ENCODE assay signal across 8 mouse cellular contexts in genomic region chr2:120731877-120732530, GRCm38 (mm10).
DNase-seq lines count a peak whose midpoint lies in the region; ATAC-seq and TF ChIP-seq lines count a peak whose summit lies in the region.

No protein-coding gene starts in this region.

- 36% methylated on average over 7 of the region's 7 CpGs for WGBS in kidney, postnatal 0 days
- WGBS in bone marrow, adult 2 months, result 37% methylated on average over 7 of the region's 7 CpGs
- WGBS in hindbrain, embryonic 14.5 days, result 44% methylated on average over 7 of the region's 7 CpGs
- 36% methylated on average over 7 of the region's 7 CpGs for WGBS in midbrain, embryonic 13.5 days

- H3K27ac ChIP-seq in kidney, postnatal 0 days, result peak overlapping the region; percentile 94
- H3K27ac ChIP-seq in bone marrow, adult 2 months (ENCODE audit: control insufficient read depth, insufficient read depth, low read depth, low read length, poor library complexity), result peak overlapping the region; percentile 31; the same call in 1 of the 2 replicates
- peak overlapping the region; percentile 88 for H3K27ac ChIP-seq in hindbrain, embryonic 14.5 days
- peak overlapping the region; percentile 93 for H3K27ac ChIP-seq in midbrain, embryonic 13.5 days

- H3K4me1 ChIP-seq in kidney, postnatal 0 days (replicated peaks; ENCODE audit: insufficient read depth, low read length), result peaks cover 8% of the 10 kb centered on the region
- H3K4me1 ChIP-seq in bone marrow, adult 2 months (ENCODE audit: control insufficient read depth, insufficient read depth, low read length), result no peaks in the 10 kb centered on the region; the same call in 1 of the 2 replicates
- peaks cover 24% of the 10 kb centered on the region for H3K4me1 ChIP-seq in hindbrain, embryonic 14.5 days (replicated peaks; ENCODE audit: control insufficient read depth, insufficient read depth, low read length)
- H3K4me1 ChIP-seq in midbrain, embryonic 13.5 days (replicated peaks), result peaks cover 36% of the 10 kb centered on the region

- DNase-seq in kidney, postnatal 0 days (ENCODE audit: low spot score), result peak; percentile 27
- no peak for DNase-seq in kidney, postnatal 14 days
- no peak for DNase-seq in hindbrain, embryonic 14.5 days (ENCODE audit: low spot score)
- DNase-seq in embryo, embryonic 11 days, result no peak
- DNase-seq in gastrocnemius, adult 18-20 months (ENCODE audit: low spot score), result no peak
- no peak for DNase-seq in cerebellum, adult 9-10 months

- H3K9me3 ChIP-seq in kidney, postnatal 0 days (replicated peaks; ENCODE audit: low read length), result no peaks in the 10 kb centered on the region
- no peaks in the 10 kb centered on the region for H3K9me3 ChIP-seq in hindbrain, embryonic 14.5 days (ENCODE audit: control insufficient read depth, low read length)
- no peaks in the 10 kb centered on the region for H3K9me3 ChIP-seq in midbrain, embryonic 13.5 days

- peaks cover 10% of the 10 kb centered on the region; the same call in 1 of the 2 replicates for H3K36me3 ChIP-seq in kidney, postnatal 0 days (ENCODE audit: insufficient read depth, low read length)
- peaks cover 34% of the 10 kb centered on the region for H3K36me3 ChIP-seq in hindbrain, embryonic 14.5 days (replicated peaks; ENCODE audit: control insufficient read depth, insufficient read depth)
- peaks cover 24% of the 10 kb centered on the region for H3K36me3 ChIP-seq in midbrain, embryonic 13.5 days

- H3K4me2 ChIP-seq in kidney, postnatal 0 days (ENCODE audit: low read length), result peak overlapping the region; percentile 99
- H3K4me2 ChIP-seq in hindbrain, embryonic 14.5 days (replicated peaks), result peak overlapping the region; percentile 100
- H3K4me2 ChIP-seq in midbrain, embryonic 13.5 days (replicated peaks), result peak overlapping the region; percentile 89

- TF ChIP-seq POLR2A in bone marrow, adult 2 months (IDR thresholded peaks at IDR 0.05; ENCODE audit: borderline replicate concordance, control insufficient read depth, low read depth, low read length), result no peak

- H3K4me3 ChIP-seq in kidney, postnatal 0 days (replicated peaks; ENCODE audit: low read depth, low read length), result peak overlapping the region; percentile 96
- H3K4me3 ChIP-seq in bone marrow, adult 2 months (replicated peaks; ENCODE audit: control insufficient read depth, low read depth, low read length), result peak overlapping the region; percentile 37
- H3K4me3 ChIP-seq in hindbrain, embryonic 14.5 days (replicated peaks; ENCODE audit: low read length), result peak overlapping the region; percentile 96
- H3K4me3 ChIP-seq in midbrain, embryonic 13.5 days (replicated peaks), result peak overlapping the region; percentile 93

- no peak for TF ChIP-seq CTCF in kidney, postnatal 0 days (IDR thresholded peaks at IDR 0.05; ENCODE audit: low read depth)
- TF ChIP-seq CTCF in bone marrow, adult 2 months (IDR thresholded peaks at IDR 0.05; ENCODE audit: control insufficient read depth, insufficient read depth, low read length), result no peak

- no peak for ATAC-seq in kidney, postnatal 0 days (replicated peaks; ENCODE audit: low FRiP score, low read depth)
- no peak; the same call in 1 of the 2 replicates for ATAC-seq in hindbrain, embryonic 14.5 days (ENCODE audit: low FRiP score)
- no peak for ATAC-seq in midbrain, embryonic 13.5 days

- peak overlapping the region; percentile 93; the same call in 1 of the 2 replicates for H3K9ac ChIP-seq in kidney, postnatal 0 days (ENCODE audit: low read depth, low read length)
- peak overlapping the region; percentile 20; the same call in 1 of the 2 replicates for H3K9ac ChIP-seq in hindbrain, embryonic 14.5 days
- peak overlapping the region; percentile 93; the same call in 1 of the 2 replicates for H3K9ac ChIP-seq in midbrain, embryonic 13.5 days (replicated peaks)

- no peaks in the 10 kb centered on the region for H3K27me3 ChIP-seq in kidney, postnatal 0 days (ENCODE audit: insufficient read depth, low read length)
- H3K27me3 ChIP-seq in hindbrain, embryonic 14.5 days (ENCODE audit: control insufficient read depth, insufficient read depth, low read length), result no peaks in the 10 kb centered on the region
- H3K27me3 ChIP-seq in midbrain, embryonic 13.5 days, result no peaks in the 10 kb centered on the region

Comparison
In these comparisons a context has a peak if more than half of its experiments do, and no peak if none do; other contexts are left out.
1. H3K27ac ChIP-seq: peak in every context shown above with its lines; median percentile 94 in kidney, postnatal 0 days; 93 in midbrain, embryonic 13.5 days; 88 in hindbrain, embryonic 14.5 days; 31 in bone marrow, adult 2 months.
2. H3K4me3 ChIP-seq: peak in every context shown above with its lines; median percentile 96 in kidney, postnatal 0 days; 96 in hindbrain, embryonic 14.5 days; 93 in midbrain, embryonic 13.5 days; 37 in bone marrow, adult 2 months.
3. H3K9ac ChIP-seq: peak in every context shown above with its lines; median percentile 93 in kidney, postnatal 0 days; 93 in midbrain, embryonic 13.5 days; 20 in hindbrain, embryonic 14.5 days.